ENCODE assay signal across 18 mouse cellular contexts in the genomic region with DNA sequence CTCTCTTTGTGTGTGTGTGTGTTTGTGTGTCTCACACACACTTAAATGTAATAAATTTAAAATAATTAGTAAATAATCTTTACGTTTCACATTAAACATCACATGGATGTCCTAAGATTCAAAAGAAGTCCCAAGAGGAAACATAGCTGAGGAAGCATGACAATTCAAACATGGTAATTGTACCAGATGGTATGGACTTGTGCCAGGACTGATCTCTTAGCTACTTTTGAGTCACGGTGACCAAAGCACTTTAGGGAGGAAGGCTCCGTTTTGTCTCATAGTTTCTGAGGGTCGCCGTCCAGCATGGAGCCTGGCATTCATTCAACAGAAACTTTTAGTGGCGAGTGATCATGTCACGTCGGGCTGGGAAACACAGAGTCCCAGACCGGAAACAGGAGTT. TPM values are rescaled to one million over a fixed set of nuclear protein-coding genes. Genes with fewer than 3 reads are reported as not detected.
"Had no signal": no experiment of that assay in that cellular context is flagged by ENCODE, and none has a peak within 500 bp of the region (broad histone marks: within the 10 kb centered on the region; RNA-seq: fewer than 3 reads in every experiment).

No protein-coding gene starts in this region.

- H3K36me3 ChIP-seq: limb, embryonic 13.5 days; midbrain, embryonic 15.5 days; neural tube, embryonic 13.5 days had no signal

- H3K4me3 ChIP-seq: limb, embryonic 13.5 days; midbrain, embryonic 15.5 days; neural tube, embryonic 13.5 days had no signal

- ATAC-seq: midbrain, embryonic 15.5 days had no signal

- H3K9me3 ChIP-seq: limb, embryonic 13.5 days; megakaryocyte, embryonic 14.5 days; midbrain, embryonic 15.5 days; neural tube, embryonic 13.5 days had no signal

- DNase-seq: kidney, adult 8-10 months; kidney, postnatal 25 days; layer of hippocampus, adult 9-11 months; left cerebral cortex, postnatal 4 days; lung, adult 2 months; retina, postnatal 1 day; thymus, postnatal 4 days had no signal

- H3K27ac ChIP-seq: limb, embryonic 13.5 days; liver, embryonic 14.5 days; macrophage; midbrain, embryonic 15.5 days; neural tube, embryonic 13.5 days; stomach, postnatal 0 days had no signal

- H3K27me3 ChIP-seq: limb, embryonic 13.5 days; midbrain, embryonic 15.5 days; neural tube, embryonic 13.5 days had no signal

- H3K9ac ChIP-seq: limb, embryonic 13.5 days; liver, embryonic 14.5 days; midbrain, embryonic 15.5 days; neural tube, embryonic 13.5 days had no signal

- H3K4me2 ChIP-seq: limb, embryonic 13.5 days; midbrain, embryonic 11.5 days; midbrain, embryonic 15.5 days; neural tube, embryonic 13.5 days had no signal

- H3K4me1 ChIP-seq: limb, embryonic 13.5 days; midbrain, embryonic 15.5 days; neural tube, embryonic 13.5 days had no signal

RNA-seq across cellular contexts. Expression of a gene that starts 14.7 kb away (rescaled TPM):
- total RNA-seq: liver, adult 2 months; monocyte, adult 5-6 weeks had no signal
- polyA plus RNA-seq: kidney, embryonic 16.5 days; liver, adult 2 months; lung, adult 2 months; neural tube, embryonic 13.5 days; stomach, postnatal 0 days had no signal

RNA-seq across cellular contexts. Expression of a gene that starts 36.4 kb away (rescaled TPM):
- total RNA-seq: left cerebral cortex, postnatal 4 days; liver, adult 2 months; monocyte, adult 5-6 weeks had no signal
- polyA plus RNA-seq: liver, adult 2 months; liver, embryonic 14.5 days had no signal
